Mouse (Mus musculus) heart, embryonic 11.5 days (tissue): ENCODE measurements around the gene Grin2c. TPM values are rescaled to one million over a fixed set of nuclear protein-coding genes. Genes with fewer than 3 reads are reported as not detected.

Source experiments
- ATAC-seq: fragments of 200-750 bp; cut with Nextera tagmentation; replicated peaks from 2 replicates; pipeline ENCODE4 v1.8.0; 2017; ENCODE audit warnings: moderate library complexity; ENCODE audit not compliant: insufficient number of reproducible peaks, low FRiP score, low TSS enrichment
- H3K27ac ChIP-seq: fragments of 300-500 bp; sonication (generic); 2 replicates; pipeline ENCODE4 v1.5.1; 2014; ENCODE audit warnings: mild to moderate bottlenecking, low read depth, low read length
- H3K27me3 ChIP-seq: fragments of 300-500 bp; sonication (generic); 2 replicates; pipeline ENCODE4 v1.6.1; 2014; ENCODE audit warnings: mild to moderate bottlenecking, low read length, mixed read lengths; ENCODE audit not compliant: control insufficient read depth, insufficient read depth
- H3K36me3 ChIP-seq: fragments of 300-500 bp; sonication (generic); 2 replicates; pipeline ENCODE4 v1.6.1; 2014; ENCODE audit warnings: mild to moderate bottlenecking, low read length, moderate library complexity, mixed read lengths; ENCODE audit not compliant: control insufficient read depth, insufficient read depth
- H3K4me1 ChIP-seq: fragments of 300-500 bp; sonication (generic); 2 replicates; pipeline ENCODE4 v1.6.1; 2014; ENCODE audit warnings: low read length; ENCODE audit not compliant: control insufficient read depth, insufficient read depth
- H3K4me2 ChIP-seq: fragments of 300-500 bp; sonication (generic); 2 replicates; pipeline ENCODE4 v1.6.1; 2014; ENCODE audit warnings: mild to moderate bottlenecking, moderate library complexity
- H3K4me3 ChIP-seq: fragments of 300-500 bp; sonication (generic); 2 replicates; pipeline ENCODE4 v1.5.1; 2014; ENCODE audit warnings: low read depth, low read length
- H3K9ac ChIP-seq: fragments of 300-500 bp; sonication (generic); 2 replicates; pipeline ENCODE4 v1.6.1; 2014; ENCODE audit warnings: mild to moderate bottlenecking, low read depth, low read length, moderate library complexity
- H3K9me3 ChIP-seq: fragments of 300-500 bp; sonication (generic); replicated peaks from 2 replicates; pipeline ENCODE4 v1.6.1; 2016; ENCODE audit warnings: low read length; ENCODE audit not compliant: control insufficient read depth
- WGBS: fragments of 180-500 bp; shearing (Covaris S2); extraction: QIAGEN DNeasy Blood & Tissue Kit; methylation state at CpG from one replicate; pipeline ENCODE4 v1.1.7; 2014; ENCODE audit not compliant: insufficient replicate concordance; 5-methylcytosine and 5-hydroxymethylcytosine counted together
- polyA plus RNA-seq: library from polyadenylated mRNA; unstranded; fragments of >200 nt; fragmentation: Nextera tagmentation; extraction: Ambion mirVana; gene quantifications from 2 replicates; pipeline ENCODE4 v1.2.1, GENCODE M21; 2014

Gene Grin2c
- polyA plus RNA-seq, 1 experiment from 2014 or later = 0.13 TPM

DNA sequence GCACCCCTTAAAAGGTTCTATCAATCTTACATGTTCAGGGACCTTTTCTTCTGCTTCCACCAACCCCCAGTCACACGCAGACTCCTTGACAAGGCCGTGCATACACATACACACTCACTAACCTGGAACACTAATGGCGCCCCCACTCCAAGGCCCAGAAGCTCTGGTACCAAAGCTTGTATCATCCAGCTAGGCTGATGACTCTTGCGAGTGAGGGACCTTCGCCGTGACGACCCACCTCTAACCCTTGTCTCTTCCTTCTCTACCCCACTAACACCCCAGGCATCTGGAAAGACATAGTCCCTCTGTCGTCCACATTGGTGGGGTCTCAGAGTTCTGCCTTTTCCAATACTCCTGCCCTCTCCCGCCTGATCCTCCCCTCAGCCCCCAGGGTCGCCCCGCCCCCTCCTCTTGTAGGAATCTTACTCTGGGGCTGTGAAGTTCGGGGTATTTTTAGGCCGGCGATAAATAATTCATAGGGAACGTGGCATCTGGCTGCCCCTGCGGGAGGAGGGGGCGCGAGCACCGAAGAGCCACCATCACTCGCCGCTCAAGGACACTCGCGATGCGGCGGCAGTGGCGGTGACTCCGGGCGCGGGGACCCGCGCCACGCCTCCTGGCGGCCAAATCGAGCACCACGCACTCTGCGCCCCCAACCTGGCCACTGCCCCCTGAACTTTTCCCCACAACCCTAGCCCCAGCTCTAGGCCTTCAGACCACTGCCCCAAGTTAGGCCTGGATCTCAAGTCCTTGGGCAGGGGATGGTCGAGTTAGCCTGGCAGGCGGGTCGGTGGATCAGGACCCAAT is 2.0 kb downstream of the Grin2c start:
- no peaks in the 10 kb centered on the region for H3K9me3 ChIP-seq
- peak overlapping the region; percentile 23 for H3K4me3 ChIP-seq
- ATAC-seq = no peak
- no peak overlapping the region for H3K27ac ChIP-seq
- peaks cover 19% of the 10 kb centered on the region for H3K4me1 ChIP-seq
- H3K36me3 ChIP-seq = peaks cover 2% of the 10 kb centered on the region; the same call in 1 of the 2 replicates
- H3K9ac ChIP-seq = no peak overlapping the region
- H3K27me3 ChIP-seq = peaks cover 95% of the 10 kb centered on the region
- 6% methylated on average over 39 of the region's 39 CpGs for WGBS
- H3K4me2 ChIP-seq = peak overlapping the region; percentile 63

DNA sequence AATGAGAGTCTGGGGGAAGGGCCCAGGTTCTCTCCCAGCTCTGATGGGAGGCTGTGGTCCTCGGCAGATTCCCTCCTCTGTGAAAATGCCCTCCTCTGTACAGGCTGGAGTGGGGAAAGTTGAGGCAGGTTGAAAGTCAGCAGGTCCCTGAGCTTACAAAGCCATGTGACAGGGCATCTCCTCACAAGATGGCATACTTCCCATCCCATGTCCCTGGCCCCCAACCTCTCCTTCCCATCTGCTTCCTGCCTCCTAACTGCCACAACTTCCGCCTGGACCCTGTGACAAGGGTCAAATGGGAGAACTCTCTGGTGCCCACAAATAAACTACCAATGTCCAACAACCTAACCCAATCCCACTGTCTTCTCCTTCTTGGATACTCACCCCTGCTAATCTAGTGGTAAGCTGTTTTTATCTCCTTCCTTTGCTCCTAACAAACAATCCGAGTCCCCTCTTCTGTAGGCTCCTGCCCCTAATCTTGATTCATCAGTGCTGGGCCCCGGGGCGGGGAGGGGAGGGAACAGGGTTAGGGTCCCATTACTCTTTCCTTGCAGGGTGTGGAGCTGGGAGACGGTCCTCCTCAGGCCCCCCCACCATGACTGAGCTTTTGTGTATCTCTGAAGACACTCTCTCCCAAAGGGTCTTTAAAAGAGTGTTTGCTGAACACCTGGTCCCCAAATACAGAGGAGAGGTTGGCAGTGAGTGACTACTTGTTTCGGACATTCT is 2.7 kb downstream of the Grin2c start:
- Histone ChIP-seq H3K9ac (no peak overlapping the region), H3K4me2 (no peak overlapping the region), H3K9me3 (no peaks in the 10 kb centered on the region), H3K4me1 (peaks cover 19% of the 10 kb centered on the region), H3K27me3 (peaks cover 97% of the 10 kb centered on the region), H3K4me3 (no peak overlapping the region), H3K27ac (no peak overlapping the region), H3K36me3 (peaks cover 2% of the 10 kb centered on the region; the same call in 1 of the 2 replicates)
- ATAC-seq = no peak
- WGBS = 55% methylated on average over 7 of the region's 7 CpGs

DNA sequence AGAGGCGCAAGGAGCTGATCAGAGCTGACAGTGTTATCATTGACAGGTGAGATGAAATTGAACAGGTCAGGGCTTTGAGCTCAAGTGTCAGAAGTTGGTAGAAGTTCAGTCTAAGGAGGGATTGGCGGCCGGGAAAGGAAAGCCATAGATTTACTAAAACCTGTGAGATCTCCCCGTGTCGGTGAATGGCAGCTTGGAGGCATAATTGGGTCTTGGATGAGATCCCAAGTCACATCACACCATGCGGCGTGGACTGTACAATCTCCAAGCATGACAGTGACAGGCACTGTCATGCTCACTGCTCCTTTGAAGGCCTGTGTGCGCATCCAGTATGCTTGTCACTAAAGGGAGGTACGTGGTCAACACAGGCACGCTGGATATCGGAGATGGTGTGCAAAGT is 4.1 kb downstream of the Grin2c start:
- Histone ChIP-seq H3K4me3 (no peak overlapping the region), H3K9me3 (no peaks in the 10 kb centered on the region), H3K4me1 (peaks cover 22% of the 10 kb centered on the region), H3K36me3 (no peaks in the 10 kb centered on the region), H3K4me2 (no peak overlapping the region), H3K27me3 (peaks cover 97% of the 10 kb centered on the region), H3K27ac (no peak overlapping the region), H3K9ac (no peak overlapping the region)
- 59% methylated on average over 11 of the region's 11 CpGs for WGBS
- no peak for ATAC-seq

DNA sequence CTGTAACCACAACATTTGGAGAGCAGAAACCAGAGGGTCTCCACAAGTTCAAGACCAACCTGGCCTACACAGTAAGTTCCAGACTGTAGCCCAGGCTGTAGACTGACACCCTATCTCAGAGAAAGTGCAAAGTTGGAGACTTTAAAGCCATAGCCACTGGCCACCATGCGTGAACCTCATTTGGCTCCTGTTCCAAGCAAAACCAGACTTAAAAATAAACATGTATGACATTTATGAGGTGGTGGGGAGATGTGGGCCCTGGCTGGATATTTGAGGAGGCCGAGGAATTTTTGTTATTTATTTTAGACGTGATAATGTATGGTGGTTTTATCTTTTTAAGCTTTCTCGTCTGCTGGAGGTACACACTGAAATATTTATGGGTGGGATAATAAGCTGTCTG is 7.9 kb downstream of the Grin2c start:
- Histone ChIP-seq H3K4me3 (no peak overlapping the region), H3K4me1 (0 out of 2 replicates have a peak, but pooled peaks cover 5% of the 10 kb centered on the region), H3K9ac (no peak overlapping the region), H3K9me3 (no peaks in the 10 kb centered on the region), H3K27me3 (peaks cover 95% of the 10 kb centered on the region), H3K27ac (no peak overlapping the region), H3K36me3 (no peaks in the 10 kb centered on the region), H3K4me2 (no peak overlapping the region)
- no peak for ATAC-seq
- WGBS = 57% methylated on average over 4 of the region's 4 CpGs

DNA sequence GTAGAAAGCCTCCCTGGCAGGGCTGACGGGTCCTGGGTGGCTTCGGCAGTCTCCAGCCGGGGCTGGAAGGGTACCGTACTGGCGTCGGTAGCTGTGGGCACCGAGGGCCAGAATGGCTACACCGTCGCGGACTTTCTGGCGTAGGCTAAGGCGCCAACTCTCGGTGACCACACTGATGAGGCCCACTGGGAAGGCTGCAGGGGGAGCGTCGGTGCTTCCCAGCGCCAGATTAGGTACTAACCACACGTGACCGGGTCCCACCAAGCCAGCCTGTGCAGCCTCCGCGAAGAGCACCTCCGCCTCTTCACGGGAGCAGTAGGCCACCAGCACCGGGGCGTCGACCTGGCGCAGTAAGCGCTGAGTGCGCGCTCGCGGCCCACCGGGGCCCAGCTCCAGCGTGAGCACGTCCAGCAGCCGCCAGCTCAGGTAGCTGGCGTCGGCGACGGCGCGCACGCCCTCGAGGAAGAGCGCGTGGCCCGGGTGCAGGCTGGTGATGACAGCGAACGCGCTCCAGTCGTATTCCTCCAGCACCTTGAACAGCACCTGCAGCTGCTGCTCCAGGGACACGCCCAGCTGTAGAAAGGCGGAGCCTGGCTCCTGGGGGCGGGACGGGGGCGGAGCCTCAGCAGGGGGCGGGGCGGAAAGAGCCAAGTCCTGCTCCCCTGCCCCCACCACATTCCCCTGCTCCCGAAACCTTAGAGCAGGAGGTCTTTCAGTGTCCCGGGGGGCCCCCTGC is 9.1 kb downstream of the Grin2c start:
- no peak overlapping the region for H3K27ac ChIP-seq
- WGBS = 13% methylated on average over 59 of the region's 59 CpGs
- H3K4me1 ChIP-seq = 0 out of 2 replicates have a peak, but pooled peaks cover 5% of the 10 kb centered on the region
- H3K9me3 ChIP-seq = no peaks in the 10 kb centered on the region
- H3K4me2 ChIP-seq = peak overlapping the region; percentile 38
- no peak overlapping the region for H3K9ac ChIP-seq
- ATAC-seq = no peak
- no peaks in the 10 kb centered on the region for H3K36me3 ChIP-seq
- H3K4me3 ChIP-seq = peak overlapping the region; percentile 6; the same call in 1 of the 2 replicates
- H3K27me3 ChIP-seq = peaks cover 93% of the 10 kb centered on the region

DNA sequence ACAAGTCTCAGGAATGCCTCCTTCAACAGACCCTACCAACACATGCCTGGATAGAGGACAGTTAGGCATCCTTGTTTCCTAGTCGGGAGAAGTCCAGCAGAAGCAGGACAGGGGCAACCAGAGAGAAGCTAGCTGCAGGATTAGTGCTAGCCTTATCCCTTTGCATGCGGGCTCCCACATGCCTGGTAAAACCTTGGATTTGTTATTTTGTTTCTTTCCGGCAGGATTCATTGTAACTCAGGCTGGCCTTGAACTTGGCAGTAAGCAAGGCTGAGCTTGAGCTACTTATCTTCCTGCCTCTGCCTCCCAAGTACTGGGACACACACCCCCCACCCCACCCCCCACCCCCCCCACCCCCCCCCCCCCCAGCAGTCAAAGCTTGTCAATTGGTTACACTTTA is 15.8 kb downstream of the Grin2c start:
- no peak for ATAC-seq
- H3K4me1 ChIP-seq = peaks cover 22% of the 10 kb centered on the region
- 41% methylated on average over 3 of the region's 3 CpGs for WGBS
- H3K27ac ChIP-seq = no peak overlapping the region
- no peak overlapping the region for H3K4me3 ChIP-seq
- H3K9ac ChIP-seq = no peak overlapping the region
- no peaks in the 10 kb centered on the region for H3K36me3 ChIP-seq
- peaks cover 90% of the 10 kb centered on the region for H3K27me3 ChIP-seq
- H3K4me2 ChIP-seq = no peak overlapping the region
- no peaks in the 10 kb centered on the region for H3K9me3 ChIP-seq

DNA sequence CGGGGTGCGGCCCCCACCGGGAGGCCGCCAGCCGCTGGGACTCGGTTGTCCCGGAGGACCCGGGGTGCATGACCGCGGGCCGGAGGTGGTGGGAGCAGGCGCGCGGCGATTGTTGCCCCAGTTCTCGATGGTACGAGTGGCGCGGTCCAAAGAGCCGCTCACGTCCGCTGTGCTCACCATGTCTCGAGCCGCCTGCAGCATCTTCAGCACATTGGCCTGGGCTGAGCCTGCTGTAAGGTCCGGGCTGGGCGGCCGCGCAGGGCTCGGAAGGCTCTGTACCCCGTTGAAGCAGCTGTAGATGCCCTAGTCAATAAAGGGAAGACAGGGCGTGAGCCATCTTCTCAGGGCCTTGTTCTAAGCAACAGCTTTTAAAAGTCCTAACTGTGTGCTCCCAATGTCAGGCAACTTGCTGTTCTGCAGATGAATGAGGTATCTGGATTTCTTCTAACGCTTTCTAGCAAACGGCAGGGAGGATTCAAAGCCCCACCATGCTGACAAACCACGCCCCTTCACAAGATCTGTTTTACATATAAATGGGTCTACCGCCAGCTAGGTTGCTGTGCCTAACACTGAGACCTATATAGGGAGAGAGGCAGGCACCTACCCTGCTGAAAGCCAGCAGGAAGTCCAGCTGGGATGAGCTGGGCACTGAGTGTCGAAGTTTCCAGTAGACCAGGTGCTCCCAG is 16.5 kb downstream of the Grin2c start:
- Histone ChIP-seq H3K9me3 (no peaks in the 10 kb centered on the region), H3K9ac (peak overlapping the region; percentile 34; the same call in 1 of the 2 replicates), H3K36me3 (no peaks in the 10 kb centered on the region), H3K27me3 (peaks cover 88% of the 10 kb centered on the region), H3K4me1 (peaks cover 23% of the 10 kb centered on the region), H3K27ac (no peak overlapping the region), H3K4me2 (peak overlapping the region; percentile 83), H3K4me3 (peak overlapping the region; percentile 45)
- no peak for ATAC-seq
- WGBS = 2% methylated on average over 36 of the region's 36 CpGs
